Mouse (Mus musculus): Measurements from ENCODE around the gene Gtf2f2. TPM values are rescaled to one million over a fixed set of nuclear protein-coding genes. Genes with fewer than 3 reads are reported as not detected.

Gtf2f2 gene
- polyA plus RNA-seq, 3 experiments from 2014 or later: 41.4 to 54.9 (median 48.8) TPM

GRCm38 (mm10) chr14:75858181-75858580 lies 152.5 kb downstream of the Gtf2f2 start:
- no peak for ATAC-seq

- no peak for ATAC-seq
Measured at GRCm38 (mm10) chr14:75855263-75855992, 155.2 kb downstream of the Gtf2f2 start.

- ATAC-seq: no peak
Measured at GRCm38 (mm10) chr14:75852016-75852415, 158.6 kb downstream of the Gtf2f2 start.

- ATAC-seq: no peak
Measured at GRCm38 (mm10) chr14:75850819-75851218, 159.8 kb downstream of the Gtf2f2 start.

GRCm38 (mm10) chr14:75849842-75850568 lies 160.7 kb downstream of the Gtf2f2 start:
- ATAC-seq: no peak

- no peak for ATAC-seq
Measured at GRCm38 (mm10) chr14:75849236-75849635, 161.4 kb downstream of the Gtf2f2 start.

- ATAC-seq: no peak
Measured at GRCm38 (mm10) chr14:75848482-75848881, 162.2 kb downstream of the Gtf2f2 start.

- no peak for ATAC-seq
Measured at GRCm38 (mm10) chr14:75847669-75848068, 163.0 kb downstream of the Gtf2f2 start.

Other genes starting within 250 kb of the Gtf2f2 start
- 10 to 100 TPM; 19.9 to 22.3 (median 21.9) TPM for gene Slc25a30, start 223.8 kb downstream of the Gtf2f2 start, polyA plus RNA-seq (2017; shearing (Covaris generic))
- 1,000 to 10,000 TPM; 1,603 to 2,042 (median 1,729) TPM for gene Tpt1, start 165.8 kb downstream of the Gtf2f2 start, polyA plus RNA-seq (2017; shearing (Covaris generic))
- gene Kctd4, start 55.9 kb downstream of the Gtf2f2 start, polyA plus RNA-seq (2017; shearing (Covaris generic)): 1 to 10 TPM in 2 of 3 experiments, under 1 TPM in 1; 0.64 to 2.3 (median 1.3) TPM
- gene Gpalpp1, start 99.9 kb upstream of the Gtf2f2 start, polyA plus RNA-seq (2017; shearing (Covaris generic)): 10 to 100 TPM; 10.6 to 12.3 (median 10.6) TPM
- 1 to 10 TPM; 6.1 to 7.6 (median 7.1) TPM for gene Nufip1, start 100.0 kb upstream of the Gtf2f2 start, polyA plus RNA-seq (2017; shearing (Covaris generic))

All from inflammation-experienced regulatory T-cells, adult 6 months (primary cell).